Mouse (Mus musculus) retina, postnatal 7 days (tissue): Measurements from ENCODE around the gene Cphx3.
"Not testable (repeated sequence)": the region's sequence is repeated elsewhere in the genome, so short reads cannot be mapped to it uniquely, and the experiment has no call there.

Experiments
- DNase-seq: peaks from one replicate; pipeline ENCODE4 v3.0.0-alpha.2; 2012; ENCODE audit warnings: low read depth, low spot score

Gene Cphx3

DNA sequence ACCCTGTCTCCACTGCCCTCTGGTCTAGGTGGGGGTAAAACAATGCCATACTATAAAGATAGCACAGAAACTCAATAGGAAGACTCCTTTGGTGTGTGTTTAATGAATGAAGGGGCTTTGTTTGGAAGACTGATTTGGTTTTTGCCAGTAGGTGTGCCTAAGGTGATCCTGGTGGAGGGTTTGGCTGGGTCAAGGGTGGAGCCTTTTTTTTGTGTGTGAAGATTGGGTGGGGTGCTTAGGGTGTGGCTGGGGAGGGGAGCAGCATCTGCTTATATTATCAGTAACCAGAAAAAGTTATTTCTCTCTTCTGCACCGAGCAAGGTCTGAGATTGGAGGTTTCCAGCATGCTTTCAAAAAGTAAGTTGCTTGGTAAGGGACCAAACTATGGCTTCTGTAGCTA, at the start of gene Cphx3:
TSS of gene Cphx3 (plus strand) at position 301 of the 400 bp plus-strand sequence.
- not testable (repeated sequence) for DNase-seq

DNA sequence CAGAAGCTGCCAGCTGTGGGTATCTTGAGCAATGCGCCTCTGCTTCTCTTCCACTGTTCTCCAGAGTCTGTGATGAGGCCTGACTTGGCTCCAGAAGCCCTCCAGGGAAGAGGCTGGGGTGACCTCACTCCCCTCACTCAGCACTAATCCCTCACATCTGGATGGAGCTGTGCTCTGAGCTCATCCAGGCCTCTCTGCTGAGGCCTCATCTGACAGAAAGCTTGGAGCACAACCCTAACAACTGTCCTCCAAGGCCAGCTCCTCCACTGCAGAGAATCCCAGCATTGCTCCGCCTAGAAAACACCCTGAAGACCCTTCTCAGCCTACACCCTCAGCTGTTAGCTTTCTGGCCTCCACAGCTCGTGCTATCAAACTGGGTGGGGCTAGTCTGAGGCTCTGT, 47.7 kb upstream of the Cphx3 start:
- DNase-seq, result not testable (repeated sequence)

DNA sequence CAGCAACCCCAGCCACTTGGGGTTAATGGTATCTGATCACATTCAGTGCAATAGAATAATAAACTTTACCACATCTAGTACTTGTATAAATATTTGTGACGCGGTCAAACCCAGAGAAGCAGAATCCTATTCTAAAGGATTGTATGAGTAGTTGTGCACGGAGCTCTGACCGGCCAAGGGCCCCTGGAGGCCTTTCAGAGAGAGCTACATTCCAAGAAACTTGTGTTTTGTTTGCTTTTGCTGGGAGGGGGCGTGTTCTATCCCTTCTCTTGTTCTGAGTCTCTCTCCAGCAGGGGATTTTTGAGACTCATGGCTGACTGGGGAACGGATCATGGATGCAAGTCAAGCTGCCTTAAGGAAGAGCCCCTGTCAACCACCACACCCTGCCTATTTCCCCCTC, 46.7 kb upstream of the Cphx3 start:
- not testable (repeated sequence) for DNase-seq

DNA sequence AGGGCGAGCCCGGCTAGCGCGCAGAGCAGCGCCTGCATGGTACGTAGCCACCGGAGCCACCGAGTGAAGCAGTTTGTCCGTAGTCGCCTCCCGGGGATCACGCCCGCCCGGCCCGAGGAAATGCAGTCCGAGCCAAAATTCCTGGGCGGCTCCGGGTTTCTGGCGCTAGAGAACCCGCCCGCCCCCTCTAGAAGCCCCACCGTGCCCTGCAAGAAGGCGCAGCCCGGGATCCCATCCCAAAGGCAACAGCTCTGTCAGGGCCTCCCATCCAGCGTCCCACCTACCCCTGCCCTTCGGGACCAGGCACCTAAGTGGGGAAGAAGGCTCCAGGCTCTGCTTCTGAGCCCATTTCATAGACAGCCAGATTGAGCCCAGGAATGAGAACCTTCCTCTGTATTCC, 39.5 kb upstream of the Cphx3 start, which contains the start of gene Gm9780:
TSS of gene Gm9780 (minus strand) at position 101 of the 400 bp plus-strand sequence.
- DNase-seq, result not testable (repeated sequence)

DNA sequence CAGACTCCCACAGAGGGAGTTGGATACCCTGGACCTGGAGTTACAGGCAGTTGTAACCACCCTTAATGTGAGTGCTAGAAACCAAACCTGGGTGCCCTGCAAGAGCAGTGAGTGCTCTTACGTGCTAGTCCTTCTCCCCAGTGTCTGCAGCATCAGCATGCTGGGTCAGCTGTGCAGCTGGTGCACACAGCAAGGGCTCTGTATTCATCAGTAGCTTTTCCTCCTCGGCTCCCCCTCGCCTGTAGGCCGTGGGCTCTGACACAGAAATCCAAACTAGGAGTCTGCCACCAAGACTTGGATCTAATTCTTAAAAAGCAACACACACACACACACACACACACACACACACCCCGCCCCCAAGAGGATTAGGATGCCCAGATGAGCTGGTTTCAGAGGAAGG, 37.1 kb upstream of the Cphx3 start:
- DNase-seq, result not testable (repeated sequence)

DNA sequence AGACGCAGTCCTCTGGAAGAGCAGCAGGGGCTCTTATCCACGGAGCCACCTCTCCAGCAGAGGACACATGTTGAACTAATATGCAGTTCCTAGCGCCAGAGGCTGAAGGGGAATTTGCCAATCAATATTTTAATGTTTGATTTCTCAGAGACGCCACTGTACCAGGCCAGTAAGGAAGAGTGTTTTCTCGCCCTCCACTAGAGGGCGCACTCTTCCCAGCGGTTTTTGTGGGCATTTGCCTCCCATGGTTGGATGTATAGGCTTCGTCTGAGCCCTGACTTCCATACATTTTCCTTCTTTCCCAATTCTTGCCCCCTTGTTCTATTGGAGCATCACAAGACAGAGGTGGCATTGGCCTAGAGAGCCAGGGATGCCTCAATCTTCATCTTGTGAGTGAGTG, 35.1 kb upstream of the Cphx3 start:
- not testable (repeated sequence) for DNase-seq

DNA sequence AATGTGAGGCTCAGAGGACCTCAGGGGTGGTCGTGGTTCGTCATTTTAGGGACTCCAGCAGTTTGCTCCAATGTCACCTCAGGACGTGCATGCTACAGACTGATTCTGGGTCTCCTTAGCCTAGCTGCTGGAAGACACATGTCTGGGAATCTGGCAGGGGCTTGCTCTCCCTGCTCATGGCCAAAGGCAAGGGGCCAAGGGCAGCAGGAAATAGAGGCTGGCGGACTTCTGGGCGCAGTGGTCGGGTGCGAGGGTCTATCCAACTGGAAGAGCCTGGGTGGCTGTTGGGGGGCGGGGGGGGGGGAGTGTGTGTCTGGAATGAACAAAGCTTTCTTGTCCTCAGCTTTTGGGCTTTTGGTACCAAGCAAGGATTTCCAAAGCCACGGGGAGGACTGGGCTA, 33.3 kb upstream of the Cphx3 start:
- not testable (repeated sequence) for DNase-seq

DNA sequence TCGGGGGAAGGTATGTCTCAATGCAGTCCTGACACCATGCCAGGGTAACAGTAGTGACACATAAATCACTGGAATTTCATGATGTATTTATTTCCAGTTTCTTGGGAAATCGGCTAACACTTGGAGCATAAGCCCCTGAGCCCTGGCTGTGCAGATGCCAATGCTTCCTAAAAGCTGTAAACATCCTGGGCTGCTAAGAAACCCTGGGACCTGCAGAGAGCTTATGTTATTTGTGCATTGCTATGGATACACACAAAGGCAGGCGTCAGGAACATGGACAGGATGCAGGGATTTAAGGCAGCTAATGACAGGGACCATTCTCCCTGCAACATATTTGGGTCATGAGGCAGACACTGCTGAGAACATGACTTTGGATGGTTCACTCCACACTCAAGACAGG, 23.9 kb upstream of the Cphx3 start:
- not testable (repeated sequence) for DNase-seq

DNA sequence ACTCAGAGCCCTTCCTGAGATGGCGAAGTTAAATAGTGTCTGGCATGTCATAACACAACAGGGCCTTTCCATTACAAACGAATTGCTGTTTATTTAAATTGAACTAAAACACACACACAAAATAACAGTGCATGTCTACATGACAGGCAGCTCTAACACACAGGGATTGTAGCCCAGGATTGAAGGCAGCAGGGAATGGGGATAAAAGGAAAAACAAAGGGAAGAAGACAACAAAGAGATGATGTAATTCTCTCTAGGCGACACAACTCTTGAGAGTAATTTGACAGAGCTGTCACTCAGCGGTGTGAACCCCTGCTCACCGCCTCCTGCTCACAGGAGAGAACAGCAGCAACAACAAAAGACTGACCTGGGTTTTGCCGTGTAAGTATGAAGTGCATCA, 22.7 kb upstream of the Cphx3 start:
- DNase-seq, result not testable (repeated sequence)

DNA sequence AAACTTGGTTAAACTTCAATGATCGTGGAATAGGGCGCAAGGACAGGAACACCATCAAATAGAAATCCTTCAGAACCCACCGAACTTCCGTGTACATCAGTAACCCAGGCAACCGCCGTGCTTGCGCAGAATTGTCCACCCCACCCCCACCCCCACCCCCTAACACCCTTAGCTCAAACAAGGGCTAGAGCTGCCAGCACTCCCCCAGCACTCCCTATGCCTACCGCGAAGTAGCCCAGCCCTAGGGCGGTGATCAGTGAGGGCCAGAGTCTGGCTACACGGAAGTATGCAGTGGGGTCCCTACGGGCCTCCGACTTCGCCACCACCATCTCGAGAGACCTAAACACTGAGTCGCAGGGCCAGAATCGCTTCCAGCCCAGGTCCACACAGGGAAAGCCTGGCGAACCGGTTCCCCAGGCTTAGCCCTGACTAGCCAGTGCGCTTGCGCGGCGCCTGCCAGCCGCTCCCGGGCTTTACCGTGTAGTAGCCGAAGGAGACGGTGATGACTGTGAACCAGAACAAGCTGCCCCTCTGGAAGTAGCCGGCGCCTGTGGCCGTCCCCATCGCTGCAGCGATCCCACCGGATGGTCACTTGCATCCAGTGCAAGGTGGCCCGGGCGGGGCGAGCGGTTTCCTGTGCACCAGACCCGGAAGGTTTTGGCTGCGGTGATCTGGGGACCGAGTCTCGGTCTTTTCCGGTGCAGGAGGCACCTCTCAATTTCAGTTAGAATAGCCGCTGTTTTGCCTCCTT, 15.3 kb upstream of the Cphx3 start:
- not testable (repeated sequence) for DNase-seq

DNA sequence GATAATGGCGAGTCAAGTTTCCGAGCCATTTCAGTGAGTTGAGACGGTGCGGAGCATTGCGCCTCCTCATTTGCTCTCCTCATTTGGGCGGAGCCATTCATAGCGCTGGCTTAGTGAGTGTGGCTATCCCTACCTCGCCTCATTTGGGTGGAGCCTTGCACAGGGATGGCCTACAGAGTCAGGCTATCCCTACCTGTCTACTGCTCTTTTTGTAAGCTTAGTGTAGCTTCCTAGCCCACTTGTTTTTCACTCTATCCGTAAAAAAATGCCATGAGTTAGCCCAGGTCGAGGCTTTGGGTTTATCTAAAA, 14.8 kb upstream of the Cphx3 start, which contains the start of gene Tmem254c:
TSS of gene Tmem254c (minus strand) at position 31 of the 309 bp plus-strand sequence.
- DNase-seq, result not testable (repeated sequence)

DNA sequence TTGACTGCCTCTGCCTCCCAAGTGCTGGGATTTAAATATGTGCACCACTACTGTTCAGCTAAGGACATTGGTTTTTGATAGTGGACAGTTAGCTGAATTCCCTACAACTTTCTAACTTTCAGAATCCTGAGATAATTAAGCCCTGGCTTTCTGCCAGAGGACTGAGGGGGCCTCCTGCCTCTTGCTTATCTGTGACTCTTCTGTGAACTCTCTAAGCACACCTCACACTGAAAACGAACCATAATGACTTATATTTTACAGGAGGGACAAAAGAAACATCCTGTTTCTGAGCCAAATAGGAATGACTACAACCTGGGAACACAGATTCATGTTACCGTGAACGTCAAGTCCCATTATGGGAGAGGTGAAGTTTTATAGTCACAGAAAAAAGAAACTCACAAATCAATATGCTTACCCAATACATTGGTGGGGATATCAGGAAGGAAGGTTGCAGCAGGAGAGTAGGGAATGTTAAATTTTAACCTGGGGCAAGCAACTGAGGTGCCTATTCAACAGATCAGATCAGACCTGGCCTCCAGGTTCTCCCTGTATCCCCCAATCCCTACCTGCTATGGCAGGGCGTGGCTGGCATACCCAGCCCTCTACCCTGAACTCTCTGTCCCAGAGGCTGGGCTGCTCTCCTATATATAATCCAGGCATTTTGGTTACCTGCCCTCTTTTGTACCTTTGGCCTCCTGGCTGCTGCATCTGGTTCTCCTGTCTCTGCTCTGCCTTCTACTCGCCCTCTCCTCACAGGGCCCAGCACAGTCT, 5.3 kb upstream of the Cphx3 start:
- DNase-seq, result not testable (repeated sequence)

DNA sequence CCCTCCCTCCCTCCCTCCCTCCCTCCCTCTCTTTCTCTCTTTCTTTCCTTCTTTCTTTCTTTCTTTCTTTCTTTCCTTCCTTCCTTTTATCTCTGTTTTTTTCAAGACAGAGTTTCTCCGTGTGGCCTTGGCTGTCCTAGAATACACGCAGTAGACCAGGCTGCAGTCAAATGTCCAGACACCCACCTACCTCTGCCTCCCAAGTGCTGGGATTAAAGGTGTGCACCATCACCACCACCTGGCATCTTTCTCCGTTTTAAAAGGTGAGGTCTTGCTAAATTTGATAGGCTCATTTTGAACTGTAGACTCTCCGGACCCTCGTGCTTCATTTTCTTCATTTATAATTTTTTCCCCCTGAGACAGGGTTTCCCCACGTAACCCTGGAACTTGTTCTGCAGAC, 881 bp upstream of the Cphx3 start, which contains the start of gene Cphx2:
TSS of gene Cphx2 (plus strand) at position 301 of the 400 bp plus-strand sequence.
- not testable (repeated sequence) for DNase-seq

DNA sequence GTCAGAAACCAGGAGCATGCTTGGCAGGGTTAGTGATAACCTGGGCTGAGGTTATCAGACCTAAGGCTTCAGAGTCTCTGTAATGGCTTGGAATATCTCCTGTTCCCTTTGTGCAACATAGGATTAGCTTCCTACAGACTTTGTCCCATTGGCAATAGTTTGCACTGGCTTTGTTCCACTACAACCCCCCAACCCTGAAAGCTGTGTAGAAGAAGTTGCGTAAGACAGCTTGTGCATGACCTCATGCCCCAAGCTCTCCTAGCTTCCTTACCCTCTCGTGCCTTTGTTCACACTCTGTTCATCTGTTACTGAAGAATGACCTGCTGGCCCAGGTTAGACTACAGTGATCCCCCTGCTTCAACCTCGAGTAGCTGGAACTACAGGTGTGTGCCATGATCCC, 15.5 kb downstream of the Cphx3 start:
- not testable (repeated sequence) for DNase-seq

DNA sequence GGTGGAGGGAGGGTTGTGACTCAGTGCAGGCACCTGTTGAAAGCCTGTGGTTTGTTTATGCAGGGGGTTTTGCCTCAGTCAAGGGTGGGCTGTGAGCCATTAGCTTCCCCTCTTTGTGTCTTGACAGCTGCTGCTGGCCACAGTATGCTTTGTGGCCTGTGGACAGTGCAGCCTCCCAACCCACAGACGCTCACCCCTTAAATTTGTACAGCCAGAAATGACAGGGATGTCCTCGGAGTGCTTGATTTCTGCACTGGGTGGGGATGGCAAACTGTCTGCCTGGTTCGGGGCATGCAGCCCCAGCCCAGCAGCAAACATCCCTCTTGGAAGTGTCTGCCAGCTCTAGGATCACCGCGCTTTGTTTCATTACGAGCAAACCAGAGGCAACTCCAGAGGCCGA, 36.1 kb downstream of the Cphx3 start, which contains the start of gene Duxbl2:
TSS of gene Duxbl2 (plus strand) at position 200 of the 400 bp plus-strand sequence.
- not testable (repeated sequence) for DNase-seq

DNA sequence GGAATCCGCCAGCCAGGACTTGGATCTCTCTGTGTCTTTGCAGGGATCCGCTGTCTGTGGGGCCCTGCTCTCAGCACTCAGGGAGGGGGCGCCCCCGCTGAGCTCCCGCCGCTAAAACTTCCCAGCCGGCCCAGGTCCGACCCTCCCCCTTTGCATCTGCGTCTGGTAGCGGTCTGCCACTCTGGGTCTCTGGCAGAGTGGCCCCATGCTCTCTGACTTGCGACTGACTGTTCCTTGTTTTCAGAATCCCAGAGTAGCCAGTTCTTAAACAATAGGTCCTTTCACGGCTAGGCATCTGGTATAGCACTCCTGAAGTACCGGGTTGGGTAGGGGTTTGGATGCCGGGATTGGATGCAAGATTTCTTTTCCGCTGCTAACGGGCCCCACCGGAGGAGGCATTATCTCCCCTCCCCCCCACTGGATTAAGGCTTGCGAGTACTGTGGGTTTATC, 36.5 kb downstream of the Cphx3 start:
- DNase-seq, result not testable (repeated sequence)

DNA sequence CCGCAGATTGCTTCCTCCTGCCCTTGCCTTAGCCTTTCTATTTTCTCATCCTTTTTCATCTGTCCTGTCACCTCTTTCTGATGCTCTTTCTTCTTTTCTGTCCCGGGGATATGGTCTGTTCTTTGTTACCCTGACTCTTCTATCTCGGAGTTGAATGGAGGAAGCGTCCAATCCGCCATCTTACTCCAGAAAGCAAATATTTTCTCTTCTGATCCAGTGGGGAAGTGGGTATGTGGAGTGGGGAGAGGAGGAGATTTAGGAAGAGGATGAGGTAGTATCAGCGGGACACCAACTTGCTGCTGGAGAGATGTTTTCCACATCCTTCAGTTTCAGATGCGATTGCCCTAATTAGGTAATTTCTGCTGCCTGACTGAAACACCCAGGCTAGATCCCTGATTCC, 37.0 kb downstream of the Cphx3 start:
- DNase-seq, result not testable (repeated sequence)

DNA sequence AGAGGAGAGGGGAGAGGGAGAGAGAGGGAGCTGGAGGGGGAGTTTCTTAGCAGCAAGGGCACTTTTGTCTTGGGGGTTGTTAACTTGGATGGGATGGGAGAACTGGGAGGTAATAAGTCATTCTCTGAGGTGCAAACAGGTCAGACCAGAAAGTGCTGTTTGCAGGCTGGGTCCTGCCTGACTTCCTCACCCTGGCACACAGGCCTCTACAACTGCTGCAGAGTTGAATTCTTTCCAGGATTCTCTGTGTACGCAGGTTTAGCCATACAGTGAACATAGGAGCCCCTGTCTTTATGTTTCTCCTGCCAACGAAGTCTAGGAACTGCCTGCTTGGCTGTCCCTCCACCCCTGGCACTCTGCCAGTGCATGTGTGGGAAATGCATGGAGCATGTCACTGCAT, 65.0 kb downstream of the Cphx3 start:
- DNase-seq, result not testable (repeated sequence)

DNA sequence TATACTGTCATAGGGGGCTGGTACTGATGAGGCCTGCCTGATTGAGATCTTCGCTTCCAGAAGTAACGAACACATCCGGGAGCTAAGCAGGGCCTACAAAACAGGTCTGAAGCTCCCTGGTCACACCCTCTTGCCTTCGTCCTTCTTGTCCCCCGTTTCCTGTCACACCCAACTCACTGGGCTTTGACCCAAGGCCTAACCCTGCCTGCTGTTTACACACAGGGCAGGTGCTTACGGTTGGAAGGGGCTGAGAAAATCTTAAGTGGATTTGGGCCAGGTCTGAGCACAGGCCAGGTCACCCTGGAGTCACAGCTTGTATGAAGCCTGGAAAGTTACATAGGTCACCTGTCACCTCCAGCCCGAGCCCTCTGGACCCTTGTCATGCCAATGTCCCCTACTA, 73.9 kb downstream of the Cphx3 start:
- DNase-seq, result not testable (repeated sequence)

DNA sequence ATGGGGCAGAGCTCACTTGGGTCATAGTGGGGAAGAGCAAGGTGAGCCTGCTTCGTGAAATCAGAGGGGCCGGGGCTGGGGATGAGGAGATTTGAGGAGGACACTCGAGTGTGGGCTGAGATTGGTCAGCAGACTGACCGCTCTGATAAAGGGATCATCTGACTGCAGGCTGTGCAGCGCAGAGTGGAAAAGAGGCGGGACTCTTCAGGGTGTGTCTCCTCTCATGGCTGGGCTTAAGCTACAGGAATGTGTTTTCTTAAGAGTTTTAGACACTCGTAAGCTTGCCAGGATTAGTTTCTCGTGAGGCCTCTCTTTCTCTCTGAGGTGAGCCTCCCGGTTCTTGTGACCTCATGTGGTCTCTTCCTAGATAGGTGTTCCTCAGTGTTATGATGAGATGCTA, 79.1 kb downstream of the Cphx3 start:
- DNase-seq, result not testable (repeated sequence)

DNA sequence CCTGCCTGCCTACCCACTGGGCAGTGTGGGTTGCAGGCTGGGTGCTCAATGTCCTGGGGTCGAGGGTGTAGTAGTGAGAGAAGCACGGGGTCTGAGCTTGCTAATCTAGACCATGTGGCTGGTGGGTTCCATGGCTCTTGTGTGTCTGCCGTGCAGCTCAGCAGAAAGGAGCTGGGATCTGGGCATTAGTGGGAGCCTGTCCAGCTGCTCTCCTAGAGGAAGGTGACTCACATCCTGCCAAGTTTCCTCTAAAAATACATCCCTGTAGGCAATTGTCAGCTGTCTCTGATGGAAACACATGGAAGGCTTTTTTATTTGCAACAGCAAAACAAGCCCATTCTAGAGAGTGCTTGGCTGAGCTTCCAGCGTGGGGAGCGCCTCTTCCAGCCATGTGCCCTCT, 80.3 kb downstream of the Cphx3 start:
- DNase-seq, result not testable (repeated sequence)

DNA sequence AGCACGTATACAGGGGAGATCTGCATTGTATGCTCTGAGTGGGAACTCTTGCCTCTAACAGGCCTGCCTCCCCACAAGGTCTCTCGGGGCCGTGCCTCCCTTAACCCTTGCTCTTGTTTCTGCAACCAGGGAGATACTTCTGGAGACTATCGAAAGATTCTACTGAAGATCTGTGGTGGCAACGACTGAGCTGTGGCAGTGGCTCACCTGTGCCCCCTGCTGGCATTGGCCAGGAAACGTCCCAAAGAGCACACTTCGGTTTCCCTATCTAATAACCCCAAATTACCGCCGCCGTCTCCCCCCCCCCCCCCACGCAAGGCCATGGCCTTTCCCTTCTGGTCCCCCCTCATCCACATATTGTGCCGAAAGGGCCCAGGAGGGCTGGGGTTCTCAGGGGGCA, 83.2 kb downstream of the Cphx3 start:
- not testable (repeated sequence) for DNase-seq
